Mouse (Mus musculus) heart, postnatal 0 days (tissue): ENCODE data around the gene Pttg1. TPM values are rescaled to one million over a fixed set of nuclear protein-coding genes. Genes with fewer than 3 reads are reported as not detected.
A peak's percentile ranks its signal among the peaks of the same experiment; 100 is the strongest.

ENCODE experiments used
- ATAC-seq: fragments of 200-750 bp; cut with Nextera tagmentation; 2 replicates; pipeline ENCODE4 v1.8.0; 2017; ENCODE audit warnings: low read depth, moderate number of reproducible peaks, moderate library complexity; ENCODE audit not compliant: insufficient read depth
- DNase-seq: peaks from one replicate; pipeline ENCODE4 v3.0.0-alpha.2; 2016; ENCODE audit warnings: low spot score
- H3K27ac ChIP-seq: fragments of 300-500 bp; sonication (generic); 2 replicates; pipeline ENCODE4 v1.5.1; 2014; ENCODE audit warnings: low read depth, mild to moderate bottlenecking
- H3K27me3 ChIP-seq: fragments of 300-500 bp; sonication (generic); 2 replicates; pipeline ENCODE4 v1.6.1; 2014; ENCODE audit warnings: low read length, mixed read lengths; ENCODE audit not compliant: control insufficient read depth, insufficient read depth
- H3K36me3 ChIP-seq: fragments of 300-500 bp; sonication (generic); replicated peaks from 2 replicates; pipeline ENCODE4 v1.6.1; 2014; ENCODE audit warnings: low read length, mixed read lengths; ENCODE audit not compliant: control insufficient read depth, insufficient read depth
- H3K4me1 ChIP-seq: fragments of 300-500 bp; sonication (generic); 2 replicates; pipeline ENCODE4 v1.6.1; 2014; ENCODE audit warnings: antibody characterized with exemption; ENCODE audit not compliant: control insufficient read depth, insufficient read depth
- H3K4me2 ChIP-seq: fragments of 300-500 bp; sonication (generic); 2 replicates; pipeline ENCODE4 v1.6.1; 2014; ENCODE audit warnings: low read depth, mild to moderate bottlenecking, low read length, moderate library complexity
- H3K4me3 ChIP-seq: fragments of 300-500 bp; sonication (generic); 2 replicates; pipeline ENCODE4 v1.5.1; 2014; ENCODE audit warnings: low read depth, low read length
- H3K9ac ChIP-seq: fragments of 300-500 bp; sonication (generic); replicated peaks from 2 replicates; pipeline ENCODE4 v1.6.1; 2014; ENCODE audit warnings: low read depth, low read length, mixed read lengths
- H3K9me3 ChIP-seq: fragments of 300-500 bp; sonication (generic); replicated peaks from 2 replicates; pipeline ENCODE4 v1.6.1; 2016; ENCODE audit warnings: low read length; ENCODE audit not compliant: control insufficient read depth
- CTCF ChIP-seq: IDR thresholded peaks from 2 replicates; pipeline ENCODE4 v1.5.1; 2016; ENCODE audit warnings: antibody characterized with exemption, control low read depth, low read depth
- EP300 ChIP-seq: IDR thresholded peaks from 2 replicates; pipeline ENCODE4 v1.6.1; 2016; ENCODE audit warnings: antibody characterized with exemption, low read depth
- WGBS: fragments of 180-500 bp; shearing (Covaris S2); extraction: QIAGEN DNeasy Blood & Tissue Kit; methylation state at CpG from one replicate; pipeline ENCODE4 v1.1.7; 2014; 5-methylcytosine and 5-hydroxymethylcytosine counted together
- polyA plus RNA-seq: library from polyadenylated mRNA; unstranded; fragments of >200 nt; fragmentation: Nextera tagmentation; extraction: Ambion mirVana; gene quantifications from 2 replicates; pipeline ENCODE4 v1.2.1, GENCODE M21; 2015
- total RNA-seq: library from RNA; depleted of rRNA; stranded (reverse); fragments of >200 nt; gene quantifications from 2 replicates; pipeline ENCODE4 v1.2.3, GENCODE M21; 2014; ENCODE audit warnings: low replicate concordance

The Pttg1 gene
- total and polyA plus RNA-seq, 2 experiments from 2014 or later, result 78.1 to 190 TPM

DNA sequence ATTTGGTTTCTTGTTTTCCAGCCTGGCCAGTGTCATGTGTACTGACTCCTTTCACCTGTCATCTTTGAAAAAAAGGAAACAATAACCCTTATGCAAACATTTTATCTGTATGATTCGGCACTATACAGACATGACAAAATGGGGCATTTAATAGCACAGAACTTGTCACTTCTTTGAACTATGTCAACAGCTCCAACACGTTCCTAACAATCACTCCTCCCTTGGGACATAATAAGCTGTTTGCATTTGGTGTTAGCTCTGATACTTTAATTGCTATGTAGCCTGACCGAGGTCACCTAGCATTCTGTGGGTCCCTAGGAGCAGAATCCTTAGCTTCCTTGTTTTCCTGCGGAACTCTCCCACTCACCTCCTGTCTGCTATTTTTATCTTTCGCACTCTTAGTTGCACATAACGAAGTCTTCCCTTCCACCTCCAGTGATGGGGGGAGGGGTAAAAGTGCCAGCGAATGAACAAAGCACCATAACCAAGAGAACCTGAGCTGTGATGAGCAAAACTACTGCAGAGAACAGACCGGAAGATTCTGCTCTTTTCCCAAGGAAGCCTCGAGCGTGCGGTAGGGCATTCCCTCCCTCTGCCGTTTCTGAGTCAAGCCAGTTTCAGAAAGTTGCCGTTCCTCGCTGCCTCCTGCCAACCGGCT lies 21.8 kb downstream of the Pttg1 start:
- no peaks in the 10 kb centered on the region for H3K27me3 ChIP-seq
- no peak overlapping the region for H3K9ac ChIP-seq
- no peak overlapping the region for H3K4me2 ChIP-seq
- no peaks in the 10 kb centered on the region for H3K36me3 ChIP-seq
- no peak for DNase-seq
- 74% methylated on average over 15 of the region's 15 CpGs for WGBS
- H3K4me1 ChIP-seq, result no peaks in the 10 kb centered on the region
- no peak for TF ChIP-seq EP300
- no peak for TF ChIP-seq CTCF
- ATAC-seq, result no peak
- 0 out of 2 replicates have a peak, but pooled peaks cover 6% of the 10 kb centered on the region for H3K9me3 ChIP-seq
- no peak overlapping the region for H3K4me3 ChIP-seq
- H3K27ac ChIP-seq, result no peak overlapping the region

DNA sequence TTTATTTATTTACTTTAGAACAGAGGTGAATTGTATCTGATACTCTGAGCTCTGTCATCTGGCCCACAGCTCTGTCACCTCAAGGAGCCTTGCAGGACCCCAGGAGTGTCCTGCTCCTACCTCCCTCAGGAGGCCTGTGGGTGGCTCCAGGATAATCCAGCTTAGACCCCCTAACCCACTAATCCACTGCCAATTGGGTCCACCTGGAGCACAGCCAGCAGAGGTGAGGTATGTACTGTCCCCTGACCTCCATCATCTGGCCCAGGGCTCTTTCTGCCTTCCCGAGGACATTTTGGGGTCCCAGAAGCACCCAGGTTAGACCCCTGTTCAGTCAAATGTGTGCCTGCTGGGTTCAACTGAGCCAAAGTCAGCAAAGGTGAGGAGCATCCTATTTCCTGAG lies 25.9 kb downstream of the Pttg1 start:
- no peak for DNase-seq
- Histone ChIP-seq H3K36me3 (no peaks in the 10 kb centered on the region), H3K27me3 (no peaks in the 10 kb centered on the region), H3K4me3 (no peak overlapping the region), H3K9me3 (0 out of 2 replicates have a peak, but pooled peaks cover 6% of the 10 kb centered on the region), H3K27ac (no peak overlapping the region), H3K4me2 (no peak overlapping the region), H3K4me1 (no peaks in the 10 kb centered on the region), H3K9ac (no peak overlapping the region)
- WGBS, result 88% methylated on average over 1 of the region's 1 CpGs
- ATAC-seq, result no peak
- TF ChIP-seq EP300, result no peak
- TF ChIP-seq CTCF, result no peak

DNA sequence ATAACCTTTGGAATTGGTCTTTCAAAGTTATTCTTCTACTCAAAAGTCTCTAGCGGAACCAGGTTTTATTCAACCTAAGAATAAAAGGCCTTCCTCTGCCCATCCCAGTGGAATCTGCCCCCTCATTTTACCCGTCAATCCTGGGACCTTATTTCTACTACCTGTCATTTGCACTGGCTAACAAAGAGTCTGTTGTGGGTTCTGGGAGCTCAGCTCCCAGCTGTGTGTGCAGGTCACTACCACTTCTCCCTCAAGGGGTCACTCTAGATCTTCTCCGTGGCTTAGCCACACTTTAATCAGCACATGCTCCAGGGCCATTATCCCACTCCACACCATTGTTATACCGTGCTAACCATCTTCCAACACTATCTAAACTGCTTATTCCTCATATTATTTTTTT lies 26.8 kb downstream of the Pttg1 start:
- Histone ChIP-seq H3K4me3 (no peak overlapping the region), H3K27me3 (no peaks in the 10 kb centered on the region), H3K27ac (no peak overlapping the region), H3K4me2 (no peak overlapping the region), H3K36me3 (no peaks in the 10 kb centered on the region), H3K9ac (no peak overlapping the region), H3K9me3 (no peaks in the 10 kb centered on the region), H3K4me1 (no peaks in the 10 kb centered on the region)
- ATAC-seq (peak; percentile 33; the same call in 1 of the 2 replicates), DNase-seq (no peak)
- TF ChIP-seq EP300 (no peak), CTCF (peak; percentile 36)
- 38% methylated on average over 4 of the region's 4 CpGs for WGBS

DNA sequence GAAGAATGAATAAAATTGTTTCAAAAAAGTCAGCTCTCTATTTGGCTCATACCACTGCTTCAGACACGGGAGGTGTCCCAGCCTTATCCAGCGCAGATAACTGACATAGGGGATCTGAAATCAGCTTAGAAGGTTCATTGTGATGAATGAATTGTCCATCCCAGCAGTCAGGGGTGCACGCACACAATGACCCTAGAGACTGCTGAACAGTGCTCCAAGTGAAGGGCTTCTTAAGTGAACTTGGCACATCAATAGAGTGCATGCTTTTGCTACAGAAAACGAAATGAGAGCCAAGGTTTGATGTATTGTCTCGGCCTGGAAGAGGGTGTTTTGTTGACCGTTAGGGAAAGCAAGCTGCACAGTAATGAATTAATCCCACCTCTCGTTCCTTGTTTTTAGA lies 29.4 kb downstream of the Pttg1 start:
- H3K27ac ChIP-seq, result no peak overlapping the region
- H3K9ac ChIP-seq, result no peak overlapping the region
- no peak overlapping the region for H3K4me3 ChIP-seq
- TF ChIP-seq EP300, result no peak
- TF ChIP-seq CTCF, result no peak
- H3K4me2 ChIP-seq, result no peak overlapping the region
- no peaks in the 10 kb centered on the region for H3K4me1 ChIP-seq
- no peak for ATAC-seq
- H3K9me3 ChIP-seq, result no peaks in the 10 kb centered on the region
- no peaks in the 10 kb centered on the region for H3K27me3 ChIP-seq
- H3K36me3 ChIP-seq, result no peaks in the 10 kb centered on the region
- no peak for DNase-seq
- WGBS, result 66% methylated on average over 7 of the region's 7 CpGs

DNA sequence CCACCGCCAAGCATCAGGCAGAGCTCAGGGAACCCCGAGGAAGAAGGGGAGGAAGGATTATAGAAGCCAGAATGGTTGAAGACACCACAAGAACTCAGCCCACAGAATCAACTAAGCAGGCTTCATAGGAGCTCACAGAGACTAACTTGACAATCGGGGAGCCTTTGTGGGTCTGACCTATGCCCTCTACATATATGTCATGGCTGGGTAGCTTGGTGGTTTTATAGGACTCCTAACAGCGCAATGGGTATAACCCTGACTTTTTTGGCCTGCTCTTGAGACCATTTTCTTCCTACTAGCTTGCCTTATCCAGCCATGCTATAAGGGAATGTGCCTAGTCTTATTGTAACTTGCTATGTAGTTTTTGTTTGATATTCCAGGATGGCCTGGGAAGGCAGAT lies 29.8 kb downstream of the Pttg1 start:
- WGBS, result 79% methylated on average over 4 of the region's 4 CpGs
- TF ChIP-seq EP300 (no peak), CTCF (no peak)
- no peak overlapping the region for H3K9ac ChIP-seq

More for the DNA sequence above, 29.8 kb downstream of the Pttg1 start:
- Histone ChIP-seq H3K36me3 (no peaks in the 10 kb centered on the region), H3K4me2 (no peak overlapping the region), H3K4me3 (no peak overlapping the region), H3K27me3 (no peaks in the 10 kb centered on the region), H3K9me3 (no peaks in the 10 kb centered on the region), H3K4me1 (no peaks in the 10 kb centered on the region), H3K27ac (no peak overlapping the region)
- no peak for DNase-seq
- ATAC-seq, result no peak
